Mouse (Mus musculus) midbrain, embryonic 16.5 days (tissue): ENCODE results near the gene Ing2. TPM values are rescaled to one million over a fixed set of nuclear protein-coding genes. Genes with fewer than 3 reads are reported as not detected.

Experiments
- ATAC-seq: fragments of 200-750 bp; cut with Nextera tagmentation; 2 replicates; pipeline ENCODE4 v1.8.0; 2017; ENCODE audit warnings: moderate TSS enrichment
- H3K27ac ChIP-seq: fragments of 300-500 bp; sonication (generic); 2 replicates; pipeline ENCODE4 v1.5.1; 2014; ENCODE audit warnings: mild to moderate bottlenecking, low read length, mixed read lengths
- H3K27me3 ChIP-seq: fragments of 300-500 bp; sonication (generic); 2 replicates; pipeline ENCODE4 v1.6.1; 2014; ENCODE audit warnings: low read depth, low read length, mixed read lengths; ENCODE audit not compliant: control insufficient read depth, insufficient read depth
- H3K36me3 ChIP-seq: fragments of 300-500 bp; sonication (generic); 2 replicates; pipeline ENCODE4 v1.6.1; 2014; ENCODE audit warnings: mild to moderate bottlenecking, low read length, moderate library complexity, mixed read lengths; ENCODE audit not compliant: control insufficient read depth, insufficient read depth
- H3K4me1 ChIP-seq: fragments of 300-500 bp; sonication (generic); 2 replicates; pipeline ENCODE4 v1.6.1; 2014; ENCODE audit warnings: mild to moderate bottlenecking, low read length, mixed read lengths; ENCODE audit not compliant: control insufficient read depth, insufficient read depth
- H3K4me2 ChIP-seq: fragments of 300-500 bp; sonication (generic); 2 replicates; pipeline ENCODE4 v1.6.1; 2014; ENCODE audit warnings: mild to moderate bottlenecking, low read length, mixed read lengths
- H3K4me3 ChIP-seq: fragments of 300-500 bp; sonication (generic); 2 replicates; pipeline ENCODE4 v1.5.1; 2014; ENCODE audit warnings: low read depth, mild to moderate bottlenecking, low read length, moderate library complexity, mixed read lengths
- H3K9ac ChIP-seq: fragments of 300-500 bp; sonication (generic); 2 replicates; pipeline ENCODE4 v1.6.1; 2014; ENCODE audit warnings: low read depth, low read length, mixed read lengths
- H3K9me3 ChIP-seq: fragments of 300-500 bp; sonication (generic); replicated peaks from 2 replicates; pipeline ENCODE4 v1.6.1; 2014; ENCODE audit warnings: mild to moderate bottlenecking, low read length, mixed read lengths; ENCODE audit not compliant: control insufficient read depth, poor library complexity, severe bottlenecking
- WGBS: fragments of 180-500 bp; shearing (Covaris S2); extraction: QIAGEN DNeasy Blood & Tissue Kit; methylation state at CpG from one replicate; pipeline ENCODE4 v1.1.7; 2014; 5-methylcytosine and 5-hydroxymethylcytosine counted together
- polyA plus RNA-seq: library from polyadenylated mRNA; unstranded; fragments of >200 nt; fragmentation: Nextera tagmentation; extraction: Ambion mirVana; gene quantifications from 2 replicates; pipeline ENCODE4 v1.2.1, GENCODE M21; 2015

Ing2 gene
- polyA plus RNA-seq, 1 experiment from 2014 or later: 5.2 TPM

- Histone ChIP-seq H3K27me3 (no peaks in the 10 kb centered on the region), H3K9ac (no peak overlapping the region), H3K36me3 (peaks cover under 1% of the 10 kb centered on the region; the same call in 1 of the 2 replicates), H3K4me3 (no peak overlapping the region), H3K27ac (no peak overlapping the region), H3K4me1 (no peaks in the 10 kb centered on the region), H3K4me2 (no peak overlapping the region), H3K9me3 (no peaks in the 10 kb centered on the region)
- no peak for ATAC-seq
- WGBS: 96% methylated on average over 5 of the region's 5 CpGs
These were observed 12.6 kb downstream of the Ing2 start for GRCm38 (mm10) chr8:47662716-47663115.

GRCm38 (mm10) chr8:47660394-47660793 lies 15.0 kb downstream of the Ing2 start:
- 89% methylated on average over 7 of the region's 7 CpGs for WGBS
- Histone ChIP-seq H3K4me1 (no peaks in the 10 kb centered on the region), H3K9ac (no peak overlapping the region), H3K27ac (no peak overlapping the region), H3K4me2 (no peak overlapping the region), H3K9me3 (no peaks in the 10 kb centered on the region), H3K4me3 (no peak overlapping the region), H3K27me3 (no peaks in the 10 kb centered on the region), H3K36me3 (no peaks in the 10 kb centered on the region)
- no peak for ATAC-seq

GRCm38 (mm10) chr8:47659463-47659862 lies 15.9 kb downstream of the Ing2 start:
- Histone ChIP-seq H3K9me3 (no peaks in the 10 kb centered on the region), H3K4me3 (no peak overlapping the region), H3K9ac (no peak overlapping the region), H3K4me2 (no peak overlapping the region), H3K27me3 (no peaks in the 10 kb centered on the region), H3K36me3 (no peaks in the 10 kb centered on the region), H3K27ac (no peak overlapping the region), H3K4me1 (no peaks in the 10 kb centered on the region)
- ATAC-seq: no peak
- 95% methylated on average over 5 of the region's 5 CpGs for WGBS

GRCm38 (mm10) chr8:47654406-47654805 lies 20.9 kb downstream of the Ing2 start:
- Histone ChIP-seq H3K36me3 (no peaks in the 10 kb centered on the region), H3K9ac (no peak overlapping the region), H3K4me3 (no peak overlapping the region), H3K4me2 (no peak overlapping the region), H3K4me1 (no peaks in the 10 kb centered on the region), H3K27me3 (no peaks in the 10 kb centered on the region), H3K9me3 (no peaks in the 10 kb centered on the region), H3K27ac (no peak overlapping the region)
- no peak for ATAC-seq
- WGBS: 65% methylated on average over 3 of the region's 3 CpGs

- H3K4me2 ChIP-seq: no peak overlapping the region
- H3K4me3 ChIP-seq: no peak overlapping the region
- no peak for ATAC-seq
- no peak overlapping the region for H3K27ac ChIP-seq
- 82% methylated on average over 3 of the region's 3 CpGs for WGBS
- H3K4me1 ChIP-seq: no peaks in the 10 kb centered on the region
- H3K27me3 ChIP-seq: no peaks in the 10 kb centered on the region
- no peaks in the 10 kb centered on the region for H3K36me3 ChIP-seq
- no peaks in the 10 kb centered on the region for H3K9me3 ChIP-seq
- H3K9ac ChIP-seq: no peak overlapping the region
These were observed 22.6 kb downstream of the Ing2 start for GRCm38 (mm10) chr8:47652737-47653076.

- WGBS: 79% methylated on average over 13 of the region's 13 CpGs
- no peaks in the 10 kb centered on the region for H3K4me1 ChIP-seq
- H3K4me3 ChIP-seq: no peak overlapping the region
- no peak for ATAC-seq
- no peaks in the 10 kb centered on the region for H3K36me3 ChIP-seq
- H3K27me3 ChIP-seq: no peaks in the 10 kb centered on the region
- H3K9me3 ChIP-seq: no peaks in the 10 kb centered on the region
- H3K4me2 ChIP-seq: no peak overlapping the region
- no peak overlapping the region for H3K9ac ChIP-seq
- no peak overlapping the region for H3K27ac ChIP-seq
These were observed 23.2 kb downstream of the Ing2 start for GRCm38 (mm10) chr8:47651913-47652736.

GRCm38 (mm10) chr8:47650853-47651252 lies 24.5 kb downstream of the Ing2 start:
- H3K27me3 ChIP-seq: no peaks in the 10 kb centered on the region
- no peak overlapping the region for H3K9ac ChIP-seq
- no peaks in the 10 kb centered on the region for H3K9me3 ChIP-seq
- 81% methylated on average over 4 of the region's 4 CpGs for WGBS
- H3K4me2 ChIP-seq: no peak overlapping the region
- no peaks in the 10 kb centered on the region for H3K36me3 ChIP-seq
- no peak overlapping the region for H3K4me3 ChIP-seq
- no peak overlapping the region for H3K27ac ChIP-seq
- H3K4me1 ChIP-seq: no peaks in the 10 kb centered on the region
- no peak for ATAC-seq

GRCm38 (mm10) chr8:47649551-47649950 lies 25.8 kb downstream of the Ing2 start:
- Histone ChIP-seq H3K36me3 (no peaks in the 10 kb centered on the region), H3K4me1 (no peaks in the 10 kb centered on the region), H3K27ac (no peak overlapping the region), H3K4me3 (no peak overlapping the region), H3K9ac (no peak overlapping the region), H3K27me3 (no peaks in the 10 kb centered on the region), H3K4me2 (no peak overlapping the region), H3K9me3 (no peaks in the 10 kb centered on the region)
- WGBS: 92% methylated on average over 9 of the region's 9 CpGs
- ATAC-seq: no peak

- Histone ChIP-seq H3K9ac (no peak overlapping the region), H3K4me1 (no peaks in the 10 kb centered on the region), H3K4me3 (no peak overlapping the region), H3K9me3 (peaks cover 3% of the 10 kb centered on the region; the same call in 1 of the 2 replicates), H3K4me2 (no peak overlapping the region), H3K36me3 (no peaks in the 10 kb centered on the region), H3K27me3 (no peaks in the 10 kb centered on the region), H3K27ac (no peak overlapping the region)
- WGBS: 61% methylated on average over 9 of the region's 9 CpGs
- ATAC-seq: no peak
These were observed 32.8 kb downstream of the Ing2 start for GRCm38 (mm10) chr8:47642514-47643064.
